Mouse (Mus musculus) heart, postnatal 36 days (tissue): ENCODE measurements around the gene Hcn3. TPM values are rescaled to one million over a fixed set of nuclear protein-coding genes. Genes with fewer than 3 reads are reported as not detected.
"Not testable (repeated sequence)": the region's sequence is repeated elsewhere in the genome, so short reads cannot be mapped to it uniquely, and the experiment has no call there.

Experiments used
- DNase-seq, 2 experiments: peaks; one replicate each; pipeline ENCODE4 v3.0.0; 2021 to 2022
- intact Hi-C: fragments of 180-260 bp; cut with DNase I; formaldehyde crosslinking; loops from one replicate; pipeline ENCODE4 v1.15.1; 2025
- total RNA-seq, 2 experiments: library from RNA; stranded (reverse); gene quantifications; 2 replicates each; pipeline ENCODE4 v1.2.3; 2021

The Hcn3 gene
- total RNA-seq, 2 experiments from 2014 or later, result 0.17 to 0.38 TPM

GRCm38 (mm10) chr3:89182531-89183057 lies 22.6 kb upstream of the Hcn3 start:
- intact Hi-C loops, result no loop called here
- DNase-seq, result no peak

GRCm38 (mm10) chr3:89181749-89182500 lies 21.9 kb upstream of the Hcn3 start:
- intact Hi-C loops, result no loop called here
- no peak for DNase-seq

- intact Hi-C loops, result no loop called here
- DNase-seq, result no peak
Measured at GRCm38 (mm10) chr3:89179056-89179455, 19.1 kb upstream of the Hcn3 start.

- intact Hi-C loops, result no loop called here
- no peak for DNase-seq
Measured at GRCm38 (mm10) chr3:89178107-89178385, 18.1 kb upstream of the Hcn3 start.

- DNase-seq, result peak; percentile 78 to 85
- intact Hi-C loops, result no loop called here
Measured at GRCm38 (mm10) chr3:89177242-89178106, 17.5 kb upstream of the Hcn3 start, which contains the start of gene Scamp3. TSS of gene Scamp3 (plus strand) at chr3:89177473.

GRCm38 (mm10) chr3:89176421-89176820 lies 16.4 kb upstream of the Hcn3 start:
- intact Hi-C loops, result no loop called here
- no peak for DNase-seq

GRCm38 (mm10) chr3:89175544-89175943 lies 15.5 kb upstream of the Hcn3 start:
- no peak for DNase-seq
- intact Hi-C loops, result no loop called here

GRCm38 (mm10) chr3:89174844-89175243 lies 14.8 kb upstream of the Hcn3 start:
- DNase-seq, result no peak
- intact Hi-C loops, result no loop called here

- no peak for DNase-seq
- intact Hi-C loops, result loop anchor here (10.0 kb wide), 2 partner anchors 222 to 252 kb away; partner anchors contain the start of gene Msto1
Measured at GRCm38 (mm10) chr3:89166945-89167344, 6.9 kb upstream of the Hcn3 start.

GRCm38 (mm10) chr3:89165268-89165870 lies 5.4 kb upstream of the Hcn3 start:
- intact Hi-C loops, result loop anchor here (2.0 to 10.0 kb wide), 3 partner anchors 75 to 251 kb away; partner anchors contain the start of gene Msto1

GRCm38 (mm10) chr3:89164506-89165267 lies 4.7 kb upstream of the Hcn3 start, which contains the start of gene Clk2:
TSS of gene Clk2 (plus strand) at chr3:89164795.
- intact Hi-C loops, result loop anchor here (2.0 to 10.0 kb wide), 3 partner anchors 74 to 250 kb away; partner anchors contain the start of gene Msto1
- peak; percentile 94 to 95 for DNase-seq

More at GRCm38 (mm10) chr3:89165268-89165870, 5.4 kb upstream of the Hcn3 start:
- no peak for DNase-seq

GRCm38 (mm10) chr3:89163643-89164245 lies 3.7 kb upstream of the Hcn3 start:
- intact Hi-C loops, result loop anchor here (2.0 to 10.0 kb wide), 3 partner anchors 73 to 249 kb away; partner anchors contain the start of gene Msto1
- no peak for DNase-seq

- DNase-seq, result no peak
- intact Hi-C loops, result loop anchor here (10.0 kb wide), 2 partner anchors 218 to 248 kb away; partner anchors contain the start of gene Msto1
Measured at GRCm38 (mm10) chr3:89163123-89163522, 3.1 kb upstream of the Hcn3 start.

- no peak for DNase-seq
- intact Hi-C loops, result loop anchor here (10.0 kb wide), 2 partner anchors 217 to 247 kb away; partner anchors contain the start of gene Msto1
Measured at GRCm38 (mm10) chr3:89161786-89162185, 1.8 kb upstream of the Hcn3 start.

GRCm38 (mm10) chr3:89161207-89161606 lies 1.2 kb upstream of the Hcn3 start:
- intact Hi-C loops, result loop anchor here (10.0 kb wide), 2 partner anchors 216 to 246 kb away; partner anchors contain the start of gene Msto1
- not testable (repeated sequence) for DNase-seq

GRCm38 (mm10) chr3:89159211-89159610 lies 785 bp downstream of the Hcn3 start:
- intact Hi-C loops, result loop anchor here (5.0 kb wide), 1 partner anchor 42 kb away; no protein-coding TSS in a partner anchor
- peak; percentile 62 to 70 for DNase-seq

- intact Hi-C loops, result loop anchor here (5.0 kb wide), 1 partner anchor 41 kb away; no protein-coding TSS in a partner anchor
- no peak for DNase-seq
Measured at GRCm38 (mm10) chr3:89158651-89159050, 1.3 kb downstream of the Hcn3 start.

GRCm38 (mm10) chr3:89156951-89157350 lies 3.0 kb downstream of the Hcn3 start:
- intact Hi-C loops, result loop anchor here (5.0 kb wide), 1 partner anchor 40 kb away; no protein-coding TSS in a partner anchor
- DNase-seq, result no peak
